Comparison of ENCODE assay signal across 24 mouse cellular contexts in the genomic region with DNA sequence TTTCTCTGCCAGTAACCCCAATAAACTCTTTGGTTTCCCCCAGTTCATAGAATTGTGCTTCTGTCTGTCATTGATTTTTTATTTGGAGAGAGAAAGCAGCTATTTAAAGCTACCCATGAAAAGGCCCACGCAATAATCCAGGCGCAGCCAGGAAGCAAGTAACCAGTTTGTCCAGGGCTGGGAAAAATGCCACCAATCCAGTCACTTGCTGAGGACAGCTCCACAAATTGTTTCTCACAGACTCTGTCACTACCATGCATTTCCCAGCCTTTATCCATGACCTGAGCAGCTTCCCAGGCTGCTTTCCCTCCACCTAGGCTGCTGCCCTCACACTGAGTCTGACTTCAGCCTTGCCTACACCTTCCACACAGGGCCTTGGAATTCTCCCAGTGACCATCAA.
DNase-seq lines count a peak whose midpoint lies in the region; ATAC-seq and TF ChIP-seq lines count a peak whose summit lies in the region.
"Had no signal": no experiment of that assay in that cellular context is flagged by ENCODE, and none has a peak within 500 bp of the region (broad histone marks: within the 10 kb centered on the region; RNA-seq: fewer than 3 reads in every experiment).

No protein-coding gene starts in this region.

- TF ChIP-seq CTCF in thymus, adult 2 months (IDR thresholded peaks at IDR 0.05; ENCODE audit: borderline replicate concordance, control insufficient read depth, extremely low read depth, insufficient read depth, low read length, poor library complexity): no peak

- no peak for TF ChIP-seq POLR2A in thymus, adult 2 months (IDR thresholded peaks at IDR 0.05; ENCODE audit: control insufficient read depth, extremely low read depth, insufficient read depth, low read length, poor library complexity)

- peak; percentile 60 to 63 for DNase-seq in cerebellum, postnatal 10 days
- peak; percentile 16 to 53 for DNase-seq in layer of hippocampus, adult 18-20 months (ENCODE audit: low spot score in 2 of 2)
- no peak for DNase-seq in layer of hippocampus, postnatal 36 days
- DNase-seq in right cerebral cortex, postnatal 10 days (ENCODE audit: low spot score in 2 of 2): peak; percentile 58 to 59
- DNase-seq in right cerebral cortex, postnatal 14 days: no peak
- no peak for DNase-seq in thymus, adult 2 months
- DNase-seq in thymus, postnatal 10 days (ENCODE audit: low spot score in 2 of 2): no peak
- DNase-seq: adrenal gland, postnatal 25 days; cerebellum, adult 8-10 months; gastrocnemius, postnatal 36 days; heart, postnatal 4 days; kidney, adult 2 months; kidney, postnatal 10 days; lung, adult 18-20 months; lung, postnatal 10 days; thymus, postnatal 25 days had no signal

- no peak overlapping the region for H3K27ac ChIP-seq in thymus, adult 2 months (ENCODE audit: control insufficient read depth, insufficient read depth, low read length)
- H3K27ac ChIP-seq: forebrain, embryonic 13.5 days; heart, embryonic 15.5 days; limb, embryonic 13.5 days; liver, embryonic 12.5 days; midbrain, embryonic 12.5 days had no signal

- H3K27me3 ChIP-seq in thymus, adult 2 months (ENCODE audit: control insufficient read depth, insufficient read depth, low read length): no peaks in the 10 kb centered on the region
- H3K27me3 ChIP-seq: heart, embryonic 15.5 days; liver, embryonic 12.5 days had no signal

- no peaks in the 10 kb centered on the region for H3K36me3 ChIP-seq in thymus, adult 2 months (ENCODE audit: control insufficient read depth, insufficient read depth, low read length)
- H3K36me3 ChIP-seq: heart, embryonic 15.5 days; limb, embryonic 13.5 days; liver, embryonic 12.5 days; midbrain, embryonic 12.5 days had no signal

- no peak overlapping the region for H3K4me3 ChIP-seq in thymus, adult 2 months (ENCODE audit: control insufficient read depth, insufficient read depth, low read length)
- H3K4me3 ChIP-seq: forebrain, embryonic 13.5 days; heart, embryonic 15.5 days; limb, embryonic 13.5 days; liver, embryonic 12.5 days; midbrain, embryonic 12.5 days had no signal

- no peak for ATAC-seq in cerebellum, adult (ENCODE audit: insufficient number of reproducible peaks, low FRiP score, low TSS enrichment)
- ATAC-seq: CD4-positive, CD25-positive, alpha-beta regulatory T cell, adult 4 months; forebrain, embryonic 13.5 days; inflammation-experienced regulatory T-cells, adult 6 months; liver, embryonic 12.5 days had no signal

- 100% methylated on average over 2 of the region's 2 CpGs for WGBS in thymus, adult 2 months

- H3K4me1 ChIP-seq in thymus, adult 2 months (replicated peaks; ENCODE audit: control insufficient read depth, insufficient read depth, low read length): no peaks in the 10 kb centered on the region
- H3K4me1 ChIP-seq: liver, embryonic 12.5 days had no signal

Comparison
In these comparisons a context has a peak if more than half of its experiments do, and no peak if none do; other contexts are left out.
1. DNase-seq: peak in cerebellum, postnatal 10 days (2 of 2), layer of hippocampus, adult 18-20 months (2 of 2) and right cerebral cortex, postnatal 10 days (2 of 2); none in layer of hippocampus, postnatal 36 days (0 of 2), right cerebral cortex, postnatal 14 days (single experiment), thymus, adult 2 months (single experiment) and thymus, postnatal 10 days (0 of 2).